Mouse (Mus musculus): ENCODE results near the gene Fgfr4.

The Fgfr4 gene

DNA sequence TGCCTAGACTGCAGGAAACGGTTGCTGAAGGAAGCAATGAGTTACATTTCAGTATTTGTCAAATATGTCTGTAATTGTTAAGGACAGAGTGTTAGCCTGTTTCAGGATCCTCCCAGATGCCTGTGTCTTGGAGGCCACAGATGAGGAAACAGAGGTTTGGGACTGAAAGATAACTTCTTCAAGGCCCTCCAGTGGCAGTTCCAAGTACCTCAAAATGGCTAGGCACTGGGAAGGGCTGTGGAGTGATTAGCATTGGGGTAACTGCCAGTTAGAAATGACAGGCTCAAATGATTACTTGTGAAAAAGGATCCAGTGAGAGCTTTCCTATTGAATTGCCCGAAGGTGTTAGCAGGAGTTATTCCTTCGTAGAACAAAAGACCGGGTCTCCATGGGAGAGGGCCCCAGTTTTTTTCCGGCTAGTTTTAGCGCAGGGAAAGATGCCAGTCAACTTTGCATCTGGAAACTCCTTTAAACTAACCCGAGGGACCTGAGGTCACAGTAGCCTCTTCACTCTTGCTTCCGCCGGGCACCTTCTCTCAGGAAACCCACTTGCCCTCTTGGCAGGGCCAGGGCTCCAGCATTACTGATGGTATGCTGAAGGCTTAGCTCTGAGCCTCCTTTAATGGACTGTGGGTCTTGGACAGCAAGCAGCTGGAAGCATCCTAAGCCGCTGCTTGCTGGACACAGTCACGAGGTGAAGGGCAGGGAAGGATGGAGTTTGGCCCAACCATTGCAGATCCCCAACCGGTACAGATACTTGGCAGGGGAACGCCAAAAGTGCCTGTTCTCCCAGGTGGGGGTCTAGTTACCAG is 56.6 kb downstream of the Fgfr4 start:
- intact Hi-C loops (cut with DNase I): no loop called here

DNA sequence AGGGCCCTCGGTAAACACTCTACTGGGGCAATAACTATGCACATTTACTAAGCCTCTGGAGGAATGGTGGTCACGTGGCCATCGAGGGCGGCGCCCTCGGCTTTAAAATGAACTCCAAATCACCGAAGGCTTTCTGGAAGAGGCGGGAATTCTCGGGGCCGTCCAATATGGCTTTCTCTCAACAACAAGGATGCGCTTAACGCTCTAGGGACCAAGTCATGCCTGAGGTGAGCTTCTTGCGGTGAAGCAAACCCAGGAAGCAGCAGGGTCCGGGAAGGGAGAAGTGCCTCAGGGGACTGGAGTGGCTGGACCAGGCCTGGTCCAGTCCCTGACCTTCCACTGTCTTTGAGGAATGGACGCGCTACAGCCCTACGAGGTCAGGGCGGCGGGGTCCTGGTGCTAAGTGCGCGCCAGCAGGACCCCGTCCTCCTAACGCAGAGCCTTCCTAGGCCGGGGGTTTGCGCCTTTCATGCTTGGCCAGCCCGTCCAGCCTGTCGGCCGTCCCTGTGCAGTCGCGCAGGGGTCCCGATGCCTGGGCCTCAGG is 57.3 kb downstream of the Fgfr4 start, which contains the start of gene Nsd1:
Nsd1 (plus strand) TSS at position 134 of the 544 bp plus-strand sequence.
- intact Hi-C loops (cut with DNase I): no loop called here

DNA sequence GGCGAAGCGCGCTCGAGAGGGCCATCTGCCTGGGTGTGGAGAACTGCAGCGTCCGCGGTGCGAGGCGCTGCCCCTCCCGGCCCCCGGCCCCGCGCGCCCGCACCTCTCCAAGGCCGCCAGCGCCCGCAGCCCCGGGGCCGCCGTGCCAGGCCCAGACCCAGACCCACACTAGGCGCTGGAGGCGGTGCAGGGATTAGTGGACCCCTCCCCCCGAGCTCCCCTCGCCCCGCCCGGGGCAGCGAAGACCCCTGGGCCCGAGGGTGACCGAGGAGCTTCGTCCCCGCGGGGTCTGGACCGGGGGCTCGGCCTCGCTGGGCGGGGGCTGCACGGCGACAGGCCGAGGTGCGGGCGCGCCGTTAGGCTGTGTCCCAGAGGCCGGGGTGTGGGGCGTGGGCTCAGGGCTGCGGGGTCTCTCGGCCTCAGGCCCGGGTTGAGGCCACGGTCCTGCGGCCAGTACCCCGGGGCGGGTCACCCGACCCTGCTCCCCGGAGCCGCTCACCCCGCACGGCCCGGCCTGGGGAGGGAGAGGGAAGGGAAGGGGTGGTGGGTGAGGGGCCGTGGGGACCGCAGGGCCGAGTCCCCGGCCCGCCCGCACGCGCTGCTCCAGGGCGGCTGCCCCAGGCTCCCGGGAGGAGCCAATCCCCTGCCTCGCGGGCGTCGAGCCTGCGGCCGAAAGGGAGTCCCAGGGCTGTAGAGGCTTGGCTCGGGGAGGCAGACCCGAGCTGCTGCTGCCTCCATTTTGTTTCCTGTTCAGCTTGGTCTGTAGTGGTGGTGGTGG is 57.9 kb downstream of the Fgfr4 start:
- intact Hi-C loops (cut with DNase I): no loop called here

DNA sequence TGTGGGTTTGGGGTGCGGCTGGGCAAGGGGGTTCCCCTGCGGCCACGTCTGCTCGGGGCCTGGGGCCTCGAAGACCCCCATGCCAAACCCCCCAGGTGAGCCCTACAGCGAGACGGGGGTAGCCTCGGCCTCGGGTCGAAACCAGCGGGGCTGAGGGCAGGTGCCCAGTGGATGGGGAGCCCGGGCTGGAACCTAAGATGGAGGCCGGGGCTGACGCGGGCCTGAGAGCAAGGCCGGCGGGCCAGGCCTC is 58.5 kb downstream of the Fgfr4 start:
- intact Hi-C loops (cut with DNase I): no loop called here

DNA sequence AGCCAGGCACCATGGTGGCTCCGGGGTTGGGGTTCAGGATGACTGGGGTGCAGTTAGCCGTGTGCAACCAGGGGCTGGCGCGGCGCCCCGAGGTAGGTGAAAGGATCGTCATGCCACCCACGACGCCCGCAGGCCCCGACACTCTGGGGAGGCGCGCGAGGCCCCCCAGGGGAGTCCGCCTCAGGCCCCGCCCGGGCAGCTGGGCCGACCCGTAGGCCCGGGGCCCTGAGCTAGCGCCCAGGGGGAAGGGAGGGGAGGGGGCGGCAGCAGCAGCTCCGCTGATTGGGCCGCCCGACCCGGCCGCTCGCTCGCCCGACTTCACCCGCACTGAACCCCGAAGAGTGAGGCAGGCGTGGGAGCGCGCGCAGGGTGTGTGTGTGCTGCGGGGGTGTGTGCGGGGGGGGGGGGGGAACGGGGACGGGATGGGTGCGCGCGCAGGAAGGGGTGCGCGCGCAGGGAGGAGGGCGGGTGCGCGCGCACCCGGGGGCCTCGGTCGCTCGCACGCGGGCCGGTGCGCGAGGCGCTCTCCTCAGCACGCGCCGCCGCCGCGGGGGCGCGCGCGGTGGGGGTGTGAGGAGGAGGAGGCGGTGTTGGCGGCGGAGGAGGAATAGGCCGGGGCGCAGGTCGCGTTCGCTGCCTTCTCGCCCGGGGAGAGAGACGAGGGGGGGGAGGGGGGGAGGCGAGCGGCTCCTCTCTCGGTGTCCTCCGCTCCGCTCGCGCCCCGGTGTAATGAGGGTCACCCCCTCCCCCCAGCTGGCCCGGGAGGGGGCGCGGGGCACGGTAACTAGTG is 59.0 kb downstream of the Fgfr4 start:
- intact Hi-C loops (cut with DNase I): no loop called here

DNA sequence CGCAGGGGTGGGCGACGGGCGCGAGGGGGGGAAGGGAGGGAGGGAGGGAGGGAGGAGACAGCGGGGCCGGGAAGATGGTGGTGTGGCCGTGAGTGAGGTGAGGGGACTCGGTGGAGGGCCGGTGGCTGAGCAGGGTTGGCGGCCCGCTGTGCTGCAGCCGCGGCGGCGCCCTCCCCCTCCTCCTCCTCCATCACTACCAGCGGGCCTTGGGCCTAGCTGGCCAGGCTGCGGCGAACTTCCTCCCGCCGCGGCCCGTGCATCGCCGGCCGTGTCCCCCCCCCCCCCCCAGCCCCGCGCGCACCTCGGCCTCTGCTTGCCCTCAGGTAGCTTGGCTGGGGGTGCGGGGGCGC is 59.5 kb downstream of the Fgfr4 start:
- intact Hi-C loops (cut with DNase I): no loop called here

DNA sequence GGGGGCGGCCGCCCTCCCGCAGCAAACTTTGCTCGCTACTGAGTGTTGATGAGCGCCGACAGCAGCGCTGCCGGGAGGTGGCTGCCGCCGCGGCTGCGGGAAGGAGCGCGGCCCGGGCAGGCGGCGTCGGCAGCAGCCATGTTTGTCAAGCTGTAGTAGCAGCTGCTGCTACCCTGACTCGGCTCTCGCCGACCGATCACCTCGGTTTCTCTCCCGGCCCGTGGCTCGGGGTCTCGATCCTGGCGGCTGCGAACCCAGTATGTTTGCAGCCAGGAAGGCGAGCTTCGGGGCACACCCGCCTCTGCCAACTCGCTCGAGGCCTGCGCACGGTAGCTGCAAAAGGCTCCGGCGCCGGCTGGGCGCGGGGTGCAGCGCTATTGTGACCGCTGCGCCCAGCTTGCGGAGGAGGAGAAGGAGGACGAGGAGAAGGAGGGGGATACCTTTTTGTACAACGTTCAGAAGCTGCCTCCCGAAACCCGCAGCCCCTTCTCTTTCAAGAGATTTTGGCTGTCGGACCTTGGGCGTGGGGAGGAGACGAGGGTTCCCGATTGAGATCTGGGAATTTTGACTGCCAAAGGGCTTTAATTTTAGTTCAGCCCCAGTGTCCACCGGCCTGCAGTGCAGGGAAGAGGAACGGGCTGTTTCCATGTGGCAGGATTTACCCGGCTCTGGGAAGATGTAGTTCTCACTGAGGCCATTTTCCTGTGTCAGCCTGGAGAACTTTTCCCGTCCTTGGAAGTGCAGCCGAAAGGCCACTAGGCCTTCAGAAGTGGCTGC is 60.1 kb downstream of the Fgfr4 start:
- intact Hi-C loops (cut with DNase I): no loop called here

DNA sequence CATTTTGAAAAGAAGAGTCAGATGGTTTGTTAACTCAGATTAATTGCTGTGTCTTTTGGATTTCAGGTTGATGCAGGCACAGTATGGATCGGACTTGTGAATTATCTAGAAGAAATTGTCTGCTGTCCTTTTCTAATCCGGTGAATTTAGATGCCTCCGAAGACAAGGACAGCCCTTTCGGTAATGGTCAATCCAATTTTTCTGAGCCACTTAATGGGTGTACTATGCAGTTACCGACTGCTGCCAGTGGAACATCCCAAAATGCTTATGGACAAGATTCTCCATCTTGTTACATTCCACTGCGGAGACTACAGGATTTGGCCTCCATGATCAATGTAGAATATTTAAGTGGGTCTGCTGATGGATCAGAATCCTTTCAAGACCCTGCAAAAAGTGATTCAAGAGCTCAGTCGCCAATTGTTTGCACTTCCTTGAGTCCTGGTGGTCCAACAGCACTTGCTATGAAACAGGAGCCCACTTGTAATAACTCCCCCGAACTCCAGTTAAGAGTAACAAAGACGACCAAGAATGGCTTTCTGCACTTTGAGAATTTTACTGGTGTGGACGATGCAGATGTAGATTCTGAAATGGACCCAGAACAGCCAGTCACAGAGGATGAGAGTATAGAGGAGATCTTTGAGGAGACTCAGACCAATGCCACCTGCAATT is 60.8 kb downstream of the Fgfr4 start:
- intact Hi-C loops (cut with DNase I): no loop called here

Measured in adrenal gland (tissue).